In the genomic region with DNA sequence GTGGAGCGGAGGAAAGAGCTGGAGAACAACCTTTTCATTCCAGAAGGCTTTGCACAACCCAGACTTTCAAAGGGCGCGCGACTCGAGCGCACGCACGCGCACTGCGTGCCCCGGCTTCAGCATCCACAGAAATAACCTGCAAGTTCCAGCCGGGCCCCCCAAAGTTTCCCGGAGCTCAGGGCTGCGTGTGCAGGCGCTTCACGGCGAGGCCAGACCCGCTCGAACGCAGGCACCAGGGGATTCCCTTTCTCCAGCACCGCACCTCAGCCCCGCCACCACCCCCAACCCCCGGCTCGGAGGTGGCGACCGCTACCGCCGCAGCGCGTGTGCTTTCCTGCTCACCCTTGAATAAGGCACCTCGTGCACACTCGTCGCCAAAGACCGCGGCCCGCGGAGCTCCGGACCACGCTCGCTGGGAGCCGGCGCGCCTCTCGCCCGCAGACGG, we compare ENCODE assay signal across 1 mouse cellular context.
TF ChIP-seq lines count a peak whose summit lies in the region.

No protein-coding gene starts in this region.

TF ChIP-seq in CH12.LX, 34 proteins besides CTCF, POLR2A, EP300 and RAD21:
- no peak for TF ChIP-seq CHD1 (IDR thresholded peaks at IDR 0.05; ENCODE audit: low read depth, low read length)
- TF ChIP-seq NRF1 (IDR thresholded peaks at IDR 0.05; ENCODE audit: low read depth, low read length): peak; percentile 87
